In the genomic region with DNA sequence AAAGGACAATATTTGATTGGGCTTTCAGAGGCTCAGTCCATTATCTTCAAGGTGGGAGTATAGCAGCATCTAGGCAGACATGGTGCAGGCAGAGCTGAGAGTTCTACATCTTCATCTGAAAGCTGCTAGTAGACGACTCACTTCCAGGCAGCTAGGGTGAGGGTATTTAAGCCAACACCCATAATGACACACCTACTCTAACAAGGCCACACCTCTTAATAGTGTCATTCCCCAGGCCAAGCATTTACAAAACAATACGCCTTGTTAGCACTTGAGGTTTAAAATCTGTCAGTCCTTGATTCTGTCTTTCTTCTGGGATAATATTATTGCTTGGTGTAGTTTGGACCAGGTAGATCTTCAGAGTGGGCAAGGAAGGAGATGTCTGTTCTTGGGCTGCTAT, we compare ENCODE assay signal across 18 mouse cellular contexts.
"Had no signal": no experiment of that assay in that cellular context is flagged by ENCODE, and none has a peak within 500 bp of the region (broad histone marks: within the 10 kb centered on the region; RNA-seq: fewer than 3 reads in every experiment).

No protein-coding gene starts in this region.

- H3K4me1 ChIP-seq: midbrain, embryonic 10.5 days; midbrain, embryonic 12.5 days; neural tube, embryonic 13.5 days; neural tube, embryonic 15.5 days had no signal

- H3K27ac ChIP-seq: midbrain, embryonic 10.5 days; midbrain, embryonic 12.5 days; neural tube, embryonic 13.5 days; neural tube, embryonic 15.5 days had no signal

- DNase-seq: lung, embryonic 14.5 days; lung, postnatal 10 days; lung, postnatal 4 days; midbrain, embryonic 14.5 days; retina, postnatal 1 day; right cerebral cortex, adult 18-20 months; right cerebral cortex, postnatal 25 days; right cerebral cortex, postnatal 4 days; spleen, adult 18-20 months; thymus, adult 18-20 months; thymus, postnatal 14 days; thymus, postnatal 36 days had no signal

- H3K27me3 ChIP-seq: midbrain, embryonic 12.5 days; neural tube, embryonic 13.5 days; neural tube, embryonic 15.5 days had no signal

- H3K36me3 ChIP-seq: midbrain, embryonic 10.5 days; midbrain, embryonic 12.5 days; neural tube, embryonic 13.5 days; neural tube, embryonic 15.5 days had no signal

- H3K4me2 ChIP-seq: lung, embryonic 14.5 days; midbrain, embryonic 12.5 days; neural tube, embryonic 13.5 days; neural tube, embryonic 15.5 days had no signal

- H3K4me3 ChIP-seq: midbrain, embryonic 10.5 days; midbrain, embryonic 12.5 days; myocyte; neural tube, embryonic 13.5 days; neural tube, embryonic 15.5 days had no signal

- H3K9me3 ChIP-seq: midbrain, embryonic 10.5 days; midbrain, embryonic 12.5 days; neural tube, embryonic 13.5 days; neural tube, embryonic 15.5 days had no signal

- H3K9ac ChIP-seq: lung, embryonic 14.5 days; midbrain, embryonic 12.5 days; neural tube, embryonic 13.5 days; neural tube, embryonic 15.5 days had no signal

- ATAC-seq: midbrain, embryonic 16.5 days had no signal
